Mouse (Mus musculus): ENCODE measurements at regions not wholly inside any gene's neighbourhood (a gene's known extent, or its start where the extent isn't known, plus 50 kb on each side); places are given as distances from the start of the nearest gene placed in this dataset.

GRCm38 (mm10) chr4:53935306-53935705, 109.5 kb downstream of the Tmem38b start:
- TF ChIP-seq EP300 (IDR thresholded peaks at IDR 0.05) = no peak
- no peak for TF ChIP-seq CTCF (IDR thresholded peaks at IDR 0.05)

Measured in lung, postnatal 0 days (tissue).